Mouse (Mus musculus) erythroblast, embryonic 14.5 days (primary cell): Measurements from ENCODE around the gene Slc4a3.

Source experiments
- GATA1 ChIP-seq: IDR thresholded peaks from 2 replicates; pipeline ENCODE4 v1.6.1; 2012; ENCODE audit warnings: low read length, inconsistent platforms, mixed read lengths
- TAL1 ChIP-seq: IDR thresholded peaks from 3 replicates; pipeline ENCODE4 v1.6.1; 2012; ENCODE audit warnings: low read length, inconsistent platforms, mixed read lengths

GRCm38 (mm10) chr1:75561898-75562238, 15.8 kb downstream of the Slc4a3 start:
- TF ChIP-seq GATA1 (no peak), TAL1 (no peak)
